Mouse (Mus musculus) CH12.LX (cell line): ENCODE measurements around the gene Ankrd33.

Source experiments
- CHD2 ChIP-seq: IDR thresholded peaks from 2 replicates; pipeline ENCODE4 v1.6.1; 2011; ENCODE audit warnings: low read length, improper control_type of control experiment
- CTCF ChIP-seq, 2 experiments: IDR thresholded peaks in 1 of 2; conservative IDR thresholded peaks in 1 of 2; 2 replicates each; pipeline ENCODE4 v1.5.1; 2011 to 2012; ENCODE audit warnings: low read depth in 2 of 2, low read length in 2 of 2, improper control_type of control experiment in 1 of 2, inconsistent platforms in 1 of 2, mild to moderate bottlenecking in 1 of 2, moderate library complexity in 1 of 2
- E2F4 ChIP-seq: IDR thresholded peaks from 2 replicates; pipeline ENCODE4 v1.6.1; 2011; ENCODE audit warnings: low read depth, low read length, improper control_type of control experiment; ENCODE audit not compliant: insufficient replicate concordance
- ETS1 ChIP-seq: conservative IDR thresholded peaks from 2 replicates; pipeline ENCODE4 v1.6.1; 2012; ENCODE audit warnings: low read depth, mild to moderate bottlenecking, inconsistent platforms, low read length, improper control_type of control experiment, moderate library complexity
- JUND ChIP-seq: conservative IDR thresholded peaks from 2 replicates; pipeline ENCODE4 v1.6.1; 2011; ENCODE audit warnings: low read depth, low read length, improper control_type of control experiment
- MAFK ChIP-seq: IDR thresholded peaks from 2 replicates; pipeline ENCODE4 v1.6.1; 2011; ENCODE audit warnings: low read length, improper control_type of control experiment; ENCODE audit not compliant: insufficient replicate concordance
- MAZ ChIP-seq: IDR thresholded peaks from 2 replicates; pipeline ENCODE4 v1.6.1; 2012; ENCODE audit warnings: low read depth, mild to moderate bottlenecking, inconsistent platforms, low read length, improper control_type of control experiment, moderate library complexity
- POLR2A ChIP-seq: IDR thresholded peaks from 2 replicates; pipeline ENCODE4 v1.6.1; 2011; ENCODE audit warnings: low read depth, mild to moderate bottlenecking, improper control_type of control experiment, low read length
- SIN3A ChIP-seq: IDR thresholded peaks from 2 replicates; pipeline ENCODE4 v1.6.1; 2012; ENCODE audit warnings: low read length, improper control_type of control experiment, inconsistent platforms
- TBP ChIP-seq: conservative IDR thresholded peaks from 2 replicates; pipeline ENCODE4 v1.6.1; 2011; ENCODE audit warnings: low read depth, low read length, improper control_type of control experiment
- TCF12 ChIP-seq: IDR thresholded peaks from 2 replicates; pipeline ENCODE4 v1.6.1; 2014; ENCODE audit warnings: low read depth, mild to moderate bottlenecking, inconsistent platforms, low read length, improper control_type of control experiment
- ZMIZ1 ChIP-seq: IDR thresholded peaks from 2 replicates; pipeline ENCODE4 v1.6.1; 2012; ENCODE audit warnings: low read depth, mild to moderate bottlenecking, inconsistent platforms, low read length, improper control_type of control experiment
- ZNF384 ChIP-seq: IDR thresholded peaks from 2 replicates; pipeline ENCODE4 v1.6.1; 2012; ENCODE audit warnings: low read depth, low read length, improper control_type of control experiment, inconsistent platforms

DNA sequence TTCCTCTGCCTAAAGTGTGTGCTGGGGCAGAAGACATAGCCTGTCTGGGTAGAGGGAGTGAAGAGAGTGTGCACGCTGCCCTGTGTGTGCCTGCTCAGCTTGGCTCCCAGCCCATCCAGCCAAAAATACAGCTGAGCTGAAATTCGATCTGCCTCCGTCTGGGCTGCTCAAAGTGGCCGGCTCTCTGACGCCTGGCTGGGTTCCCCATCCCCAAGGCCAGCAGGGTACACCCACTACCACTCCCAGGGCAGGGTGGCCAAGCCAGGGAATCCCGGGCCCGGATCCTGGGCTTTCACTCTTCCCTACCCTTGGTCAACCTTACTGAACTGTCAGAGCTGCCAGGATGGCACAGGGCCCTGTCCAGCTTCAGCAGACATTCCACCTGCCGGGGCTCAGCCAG, 27.9 kb downstream of the Ankrd33 start:
- TF ChIP-seq TBP, result no peak
- no peak for TF ChIP-seq SIN3A
- no peak for TF ChIP-seq POLR2A
- TF ChIP-seq E2F4, result no peak
- TF ChIP-seq CTCF (conservative IDR thresholded peaks at IDR 0.05 in 1 of 2, IDR thresholded peaks at IDR 0.05 in 1 of 2; ENCODE audit: low read depth in 2 of 2, low read length in 2 of 2), result no peak
- no peak for TF ChIP-seq MAZ
- TF ChIP-seq ZNF384, result no peak
- TF ChIP-seq CHD2, result no peak
- no peak for TF ChIP-seq MAFK
- TF ChIP-seq JUND, result no peak
- TF ChIP-seq TCF12, result no peak
- no peak for TF ChIP-seq ZMIZ1
- no peak for TF ChIP-seq ETS1
